Mouse (Mus musculus) heart, postnatal 0 days (tissue): ENCODE measurements around the gene Rbms3.

Source experiments
- CTCF ChIP-seq: IDR thresholded peaks from 2 replicates; pipeline ENCODE4 v1.5.1; 2016; ENCODE audit warnings: antibody characterized with exemption, control low read depth, low read depth
- EP300 ChIP-seq: IDR thresholded peaks from 2 replicates; pipeline ENCODE4 v1.6.1; 2016; ENCODE audit warnings: antibody characterized with exemption, low read depth

- TF ChIP-seq CTCF (no peak), EP300 (no peak)
Measured at GRCm38 (mm10) chr9:116630805-116631204, 998.9 kb downstream of the Rbms3 start.
